Mouse (Mus musculus) brain, embryonic 14.5 days (tissue): ENCODE results near the gene Drg1.

ENCODE experiments used
- CTCF ChIP-seq: fragments of 200-500 bp; IDR thresholded peaks from 2 replicates; pipeline ENCODE4 v1.5.1; 2012; ENCODE audit warnings: inconsistent platforms, mild to moderate bottlenecking, moderate library complexity, borderline replicate concordance; ENCODE audit not compliant: insufficient read depth, insufficient read length; ENCODE audit errors: extremely low read depth
- POLR2A ChIP-seq: fragments of 200-500 bp; IDR thresholded peaks from 2 replicates; pipeline ENCODE4 v1.6.1; 2012; ENCODE audit warnings: mild to moderate bottlenecking, inconsistent platforms, borderline replicate concordance; ENCODE audit not compliant: poor library complexity, insufficient read depth, insufficient read length, severe bottlenecking; ENCODE audit errors: extremely low read depth

GRCm38 (mm10) chr11:3212526-3212925, 53.7 kb downstream of the Drg1 start:
- no peak for TF ChIP-seq CTCF
- TF ChIP-seq POLR2A, result no peak
